Mouse (Mus musculus) heart, postnatal 0 days (tissue): ENCODE measurements around the gene Elp4.

Experiments used
- CTCF ChIP-seq: IDR thresholded peaks from 2 replicates; pipeline ENCODE4 v1.5.1; 2016; ENCODE audit warnings: antibody characterized with exemption, control low read depth, low read depth
- EP300 ChIP-seq: IDR thresholded peaks from 2 replicates; pipeline ENCODE4 v1.6.1; 2016; ENCODE audit warnings: antibody characterized with exemption, low read depth

- no peak for TF ChIP-seq CTCF
- no peak for TF ChIP-seq EP300
Measured at GRCm38 (mm10) chr2:105815170-105815569, 89.2 kb downstream of the Elp4 start.
